Mouse (Mus musculus) olfactory bulb, adult 2 months (tissue): ENCODE results near the gene Pik3c2a.

ENCODE experiments used
- CTCF ChIP-seq: fragments of 200-500 bp; IDR thresholded peaks from 2 replicates; pipeline ENCODE4 v1.5.1; 2012; ENCODE audit warnings: low read depth, mild to moderate bottlenecking, low read length, moderate library complexity; ENCODE audit not compliant: insufficient read depth
- POLR2A ChIP-seq: fragments of 200-500 bp; IDR thresholded peaks from 2 replicates; pipeline ENCODE4 v1.6.1; 2012; ENCODE audit warnings: mild to moderate bottlenecking, low read depth, low read length, moderate library complexity; ENCODE audit not compliant: insufficient read depth

- TF ChIP-seq CTCF (no peak), POLR2A (no peak)
These were observed 1.1 kb upstream of the Pik3c2a start for GRCm38 (mm10) chr7:116444326-116444809.
